Mouse (Mus musculus) erythroid progenitor cell, adult 5-6 weeks (primary cell): ENCODE data around the gene Gm44790. TPM values are rescaled to one million over a fixed set of nuclear protein-coding genes. Genes with fewer than 3 reads are reported as not detected.
A peak's percentile ranks its signal among the peaks of the same experiment; 100 is the strongest.
"Not testable (repeated sequence)": the region's sequence is repeated elsewhere in the genome, so short reads cannot be mapped to it uniquely, and the experiment has no call there.

Experiments used
- ATAC-seq: replicated peaks from 2 replicates; pipeline ENCODE4 v1.8.0; 2016; ENCODE audit warnings: moderate number of reproducible peaks, mild to moderate bottlenecking, moderate TSS enrichment, inconsistent platforms; ENCODE audit not compliant: poor library complexity, low FRiP score, severe bottlenecking
- total RNA-seq, 2 experiments: library from RNA; stranded (forward) in 1 of 2; stranded (reverse) in 1 of 2; fragments of 150-400 nt in 1 of 2; fragments of 186-747, 209-891 nt in 1 of 2; gene quantifications; 2 replicates each; pipeline versions ENCODE4 v1.2.3 to v1.2.4; 2015 to 2017; ENCODE audit warnings: low replicate concordance in 2 of 2

Gene Gm44790
- total RNA-seq, 2 experiments from 2014 or later = not detected

GRCm38 (mm10) chr6:86471317-86471716 is 44.9 kb downstream of the Gm44790 start:
- no peak for ATAC-seq

- peak; percentile 50 for ATAC-seq
Measured at GRCm38 (mm10) chr6:86471760-86472099, 45.3 kb downstream of the Gm44790 start.

- peak; percentile 94 for ATAC-seq
Measured at GRCm38 (mm10) chr6:86472100-86472955, 45.9 kb downstream of the Gm44790 start.

GRCm38 (mm10) chr6:86473077-86473476 is 46.6 kb downstream of the Gm44790 start:
- no peak for ATAC-seq

GRCm38 (mm10) chr6:86474072-86474471 is 47.6 kb downstream of the Gm44790 start:
- no peak for ATAC-seq

GRCm38 (mm10) chr6:86474646-86475181 is 48.3 kb downstream of the Gm44790 start:
- ATAC-seq = no peak

GRCm38 (mm10) chr6:86475462-86476167 is 49.2 kb downstream of the Gm44790 start:
- no peak for ATAC-seq

- no peak for ATAC-seq
Measured at GRCm38 (mm10) chr6:86476931-86477330, 50.5 kb downstream of the Gm44790 start.

- no peak for ATAC-seq
Measured at GRCm38 (mm10) chr6:86479311-86479710, 52.9 kb downstream of the Gm44790 start.

GRCm38 (mm10) chr6:86479816-86480188 is 53.3 kb downstream of the Gm44790 start:
- no peak for ATAC-seq

GRCm38 (mm10) chr6:86480189-86480831 is 53.9 kb downstream of the Gm44790 start:
- ATAC-seq = no peak

GRCm38 (mm10) chr6:86481871-86482270 is 55.4 kb downstream of the Gm44790 start:
- no peak for ATAC-seq

GRCm38 (mm10) chr6:86485943-86486640 is 59.6 kb downstream of the Gm44790 start:
- no peak for ATAC-seq

GRCm38 (mm10) chr6:86487358-86488148 is 61.1 kb downstream of the Gm44790 start:
- peak; percentile 83 for ATAC-seq

- ATAC-seq = peak; percentile 25; the same call in 1 of the 2 replicates
Measured at GRCm38 (mm10) chr6:86488149-86488485, 61.7 kb downstream of the Gm44790 start.

- no peak for ATAC-seq
Measured at GRCm38 (mm10) chr6:86489945-86490344, 63.5 kb downstream of the Gm44790 start.

- ATAC-seq = not testable (repeated sequence)
Measured at GRCm38 (mm10) chr6:86490413-86490812, 64.0 kb downstream of the Gm44790 start.

GRCm38 (mm10) chr6:86493469-86494263 is 67.2 kb downstream of the Gm44790 start:
- ATAC-seq = no peak
